Mouse (Mus musculus): ENCODE measurements at regions not wholly inside any gene's neighbourhood (a gene's known extent, or its start where the extent isn't known, plus 50 kb on each side); places are given as distances from the start of the nearest gene placed in this dataset.

DNA sequence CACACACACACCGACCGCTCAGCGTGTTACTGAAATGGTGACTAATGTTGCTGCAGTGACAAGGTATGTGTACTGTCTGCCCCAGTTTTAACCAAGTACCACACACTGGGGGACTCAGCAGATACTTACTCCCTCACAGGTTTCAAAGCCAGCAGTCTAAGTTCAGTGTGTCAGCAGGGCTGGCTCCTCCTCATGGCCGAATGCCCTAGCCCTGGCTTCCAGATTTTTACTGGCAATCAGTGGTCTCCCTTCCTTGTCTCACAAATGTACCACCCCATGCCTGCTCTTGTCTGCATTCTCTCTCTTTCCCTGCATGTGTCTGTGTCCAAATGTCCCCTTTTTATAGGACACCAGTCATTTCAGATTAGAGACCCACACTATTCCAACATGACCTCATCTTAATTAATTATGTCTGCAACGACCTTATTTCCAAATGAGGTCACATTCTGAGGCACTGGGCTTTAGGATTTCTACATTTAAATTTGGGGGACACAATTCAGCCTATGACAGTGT, 114.7 kb downstream of the Uri1 start:
- H3K4me1 ChIP-seq (ENCODE audit: control insufficient read depth, insufficient read depth, low read length), result no peaks in the 10 kb centered on the region
- TF ChIP-seq POLR2A (IDR thresholded peaks at IDR 0.05; ENCODE audit: control insufficient read depth, low read depth, low read length) (no peak), CTCF (IDR thresholded peaks at IDR 0.05; ENCODE audit: control insufficient read depth, insufficient read depth, insufficient replicate concordance, low read depth, low read length) (no peak)
- no peaks in the 10 kb centered on the region for H3K27me3 ChIP-seq (ENCODE audit: control insufficient read depth, insufficient read depth, low read length)
- no peak overlapping the region for H3K27ac ChIP-seq (ENCODE audit: control insufficient read depth, insufficient read depth, low read depth, low read length)
- H3K4me3 ChIP-seq (ENCODE audit: control insufficient read depth, low read depth, low read length), result no peak overlapping the region
- H3K36me3 ChIP-seq (ENCODE audit: control insufficient read depth, insufficient read depth, low read length), result no peaks in the 10 kb centered on the region

- H3K36me3 ChIP-seq (ENCODE audit: control insufficient read depth, insufficient read depth, low read length), result no peaks in the 10 kb centered on the region
- no peak overlapping the region for H3K27ac ChIP-seq (ENCODE audit: control insufficient read depth, insufficient read depth, low read depth, low read length)
- H3K4me1 ChIP-seq (ENCODE audit: control insufficient read depth, insufficient read depth, low read length), result no peaks in the 10 kb centered on the region
- no peak for TF ChIP-seq POLR2A (IDR thresholded peaks at IDR 0.05; ENCODE audit: control insufficient read depth, low read depth, low read length)
- TF ChIP-seq CTCF (IDR thresholded peaks at IDR 0.05; ENCODE audit: control insufficient read depth, insufficient read depth, insufficient replicate concordance, low read depth, low read length), result peak; percentile 90; the same call in 1 of the 2 replicates
- no peaks in the 10 kb centered on the region for H3K27me3 ChIP-seq (ENCODE audit: control insufficient read depth, insufficient read depth, low read length)
- H3K4me3 ChIP-seq (ENCODE audit: control insufficient read depth, low read depth, low read length), result no peak overlapping the region
These were observed 120.4 kb upstream of the Zfp536 start for GRCm38 (mm10) chr7:37893885-37894284.

GRCm38 (mm10) chr7:37874382-37874781, 100.9 kb upstream of the Zfp536 start:
- no peak overlapping the region for H3K4me3 ChIP-seq (ENCODE audit: control insufficient read depth, low read depth, low read length)
- no peaks in the 10 kb centered on the region for H3K4me1 ChIP-seq (ENCODE audit: control insufficient read depth, insufficient read depth, low read length)
- TF ChIP-seq POLR2A (IDR thresholded peaks at IDR 0.05; ENCODE audit: control insufficient read depth, low read depth, low read length), result no peak
- no peak for TF ChIP-seq CTCF (IDR thresholded peaks at IDR 0.05; ENCODE audit: control insufficient read depth, insufficient read depth, insufficient replicate concordance, low read depth, low read length)
- H3K27me3 ChIP-seq (ENCODE audit: control insufficient read depth, insufficient read depth, low read length), result no peaks in the 10 kb centered on the region
- H3K36me3 ChIP-seq (ENCODE audit: control insufficient read depth, insufficient read depth, low read length), result no peaks in the 10 kb centered on the region
- H3K27ac ChIP-seq (ENCODE audit: control insufficient read depth, insufficient read depth, low read depth, low read length), result no peak overlapping the region

GRCm38 (mm10) chr7:37870956-37871355, 97.5 kb upstream of the Zfp536 start:
- Histone ChIP-seq H3K4me3 (ENCODE audit: control insufficient read depth, low read depth, low read length) (no peak overlapping the region), H3K27me3 (ENCODE audit: control insufficient read depth, insufficient read depth, low read length) (no peaks in the 10 kb centered on the region), H3K36me3 (ENCODE audit: control insufficient read depth, insufficient read depth, low read length) (no peaks in the 10 kb centered on the region), H3K4me1 (ENCODE audit: control insufficient read depth, insufficient read depth, low read length) (no peaks in the 10 kb centered on the region), H3K27ac (ENCODE audit: control insufficient read depth, insufficient read depth, low read depth, low read length) (no peak overlapping the region)
- TF ChIP-seq POLR2A (IDR thresholded peaks at IDR 0.05; ENCODE audit: control insufficient read depth, low read depth, low read length) (no peak), CTCF (IDR thresholded peaks at IDR 0.05; ENCODE audit: control insufficient read depth, insufficient read depth, insufficient replicate concordance, low read depth, low read length) (no peak)

DNA sequence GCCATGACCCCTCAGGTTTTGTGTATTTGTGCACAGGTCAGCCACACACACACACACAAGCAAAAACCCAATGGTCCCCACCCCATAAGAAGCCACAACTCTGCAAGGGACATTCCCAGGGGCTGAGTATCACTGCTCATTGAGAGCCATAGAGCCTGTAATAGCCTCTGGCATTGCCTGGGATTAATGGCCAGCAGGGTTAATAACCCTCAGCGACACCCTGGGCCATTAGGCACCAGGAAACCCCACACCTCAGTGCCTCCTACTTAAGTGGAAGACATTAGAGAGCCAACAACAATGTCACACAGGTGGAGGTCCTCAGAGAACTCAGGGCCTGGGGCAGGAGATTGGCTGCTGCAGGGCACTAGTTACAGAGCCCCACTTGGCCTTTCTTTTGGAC, 93.0 kb upstream of the Zfp536 start:
- Histone ChIP-seq H3K27me3 (ENCODE audit: control insufficient read depth, insufficient read depth, low read length) (no peaks in the 10 kb centered on the region), H3K27ac (ENCODE audit: control insufficient read depth, insufficient read depth, low read depth, low read length) (no peak overlapping the region), H3K36me3 (ENCODE audit: control insufficient read depth, insufficient read depth, low read length) (no peaks in the 10 kb centered on the region), H3K4me1 (ENCODE audit: control insufficient read depth, insufficient read depth, low read length) (no peaks in the 10 kb centered on the region), H3K4me3 (ENCODE audit: control insufficient read depth, low read depth, low read length) (no peak overlapping the region)
- no peak for TF ChIP-seq CTCF (IDR thresholded peaks at IDR 0.05; ENCODE audit: control insufficient read depth, insufficient read depth, insufficient replicate concordance, low read depth, low read length)
- TF ChIP-seq POLR2A (IDR thresholded peaks at IDR 0.05; ENCODE audit: control insufficient read depth, low read depth, low read length), result no peak

GRCm38 (mm10) chr7:37851471-37851870, 78.0 kb upstream of the Zfp536 start:
- Histone ChIP-seq H3K27ac (ENCODE audit: control insufficient read depth, insufficient read depth, low read depth, low read length) (no peak overlapping the region), H3K36me3 (ENCODE audit: control insufficient read depth, insufficient read depth, low read length) (no peaks in the 10 kb centered on the region), H3K27me3 (ENCODE audit: control insufficient read depth, insufficient read depth, low read length) (no peaks in the 10 kb centered on the region), H3K4me1 (ENCODE audit: control insufficient read depth, insufficient read depth, low read length) (peaks cover 2% of the 10 kb centered on the region; the same call in 1 of the 2 replicates), H3K4me3 (ENCODE audit: control insufficient read depth, low read depth, low read length) (no peak overlapping the region)
- TF ChIP-seq CTCF (IDR thresholded peaks at IDR 0.05; ENCODE audit: control insufficient read depth, insufficient read depth, insufficient replicate concordance, low read depth, low read length) (no peak), POLR2A (IDR thresholded peaks at IDR 0.05; ENCODE audit: control insufficient read depth, low read depth, low read length) (no peak)

GRCm38 (mm10) chr7:37845201-37845600, 71.8 kb upstream of the Zfp536 start:
- no peaks in the 10 kb centered on the region for H3K36me3 ChIP-seq (ENCODE audit: control insufficient read depth, insufficient read depth, low read length)
- no peak overlapping the region for H3K4me3 ChIP-seq (ENCODE audit: control insufficient read depth, low read depth, low read length)
- H3K27ac ChIP-seq (ENCODE audit: control insufficient read depth, insufficient read depth, low read depth, low read length), result no peak overlapping the region
- H3K27me3 ChIP-seq (ENCODE audit: control insufficient read depth, insufficient read depth, low read length), result no peaks in the 10 kb centered on the region
- peaks cover 11% of the 10 kb centered on the region for H3K4me1 ChIP-seq (ENCODE audit: control insufficient read depth, insufficient read depth, low read length)
- no peak for TF ChIP-seq POLR2A (IDR thresholded peaks at IDR 0.05; ENCODE audit: control insufficient read depth, low read depth, low read length)

DNA sequence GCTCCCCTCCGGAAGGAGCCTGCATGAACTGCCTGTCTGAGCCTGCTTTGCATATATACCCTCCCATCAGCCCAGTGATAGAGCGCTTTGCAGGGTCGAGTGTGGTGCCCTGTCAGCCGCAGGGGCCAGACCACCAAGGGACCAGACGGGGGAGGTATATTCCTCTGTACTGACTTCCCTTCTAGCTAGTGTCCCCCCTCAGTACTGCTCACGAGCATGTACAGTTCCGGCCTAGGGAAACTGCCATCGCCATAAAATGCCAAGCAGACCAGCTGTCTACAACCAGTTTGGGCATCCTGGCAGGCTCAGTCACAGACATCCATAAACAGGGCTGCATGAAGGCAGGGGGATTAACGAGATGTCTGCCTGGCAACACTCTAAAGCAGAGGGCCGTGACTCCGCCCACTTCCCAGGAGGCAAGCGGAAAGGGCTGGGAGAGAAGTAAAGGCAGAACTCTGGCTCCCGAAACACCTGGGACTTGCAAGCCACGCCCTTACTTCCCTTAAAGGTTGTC, 68.6 kb upstream of the Zfp536 start:
- no peak for TF ChIP-seq CTCF (IDR thresholded peaks at IDR 0.05; ENCODE audit: control insufficient read depth, insufficient read depth, insufficient replicate concordance, low read depth, low read length)
- Histone ChIP-seq H3K27ac (ENCODE audit: control insufficient read depth, insufficient read depth, low read depth, low read length) (no peak overlapping the region), H3K36me3 (ENCODE audit: control insufficient read depth, insufficient read depth, low read length) (no peaks in the 10 kb centered on the region)

More for the DNA sequence above, 68.6 kb upstream of the Zfp536 start:
- Histone ChIP-seq H3K4me3 (ENCODE audit: control insufficient read depth, low read depth, low read length) (peak overlapping the region; percentile 72), H3K4me1 (ENCODE audit: control insufficient read depth, insufficient read depth, low read length) (peaks cover 11% of the 10 kb centered on the region), H3K27me3 (ENCODE audit: control insufficient read depth, insufficient read depth, low read length) (no peaks in the 10 kb centered on the region)
